Mouse (Mus musculus) neural tube, embryonic 14.5 days (tissue): ENCODE data around the gene Sh3bgrl2. TPM values are rescaled to one million over a fixed set of nuclear protein-coding genes. Genes with fewer than 3 reads are reported as not detected.

Experiments used
- ATAC-seq: fragments of 200-750 bp; cut with Nextera tagmentation; 2 replicates; pipeline ENCODE4 v1.8.0; 2017; ENCODE audit warnings: low read depth, mild to moderate bottlenecking, moderate TSS enrichment, moderate library complexity
- H3K27ac ChIP-seq: fragments of 300-500 bp; sonication (generic); 2 replicates; pipeline ENCODE4 v1.5.1; 2014; ENCODE audit warnings: low read depth, mild to moderate bottlenecking, control low read depth, low read length, moderate library complexity, mixed read lengths
- H3K27me3 ChIP-seq: fragments of 300-500 bp; sonication (generic); 2 replicates; pipeline ENCODE4 v1.6.1; 2014; ENCODE audit warnings: low read length; ENCODE audit not compliant: control insufficient read depth, insufficient read depth
- H3K36me3 ChIP-seq: fragments of 300-500 bp; sonication (generic); 2 replicates; pipeline ENCODE4 v1.6.1; 2014; ENCODE audit warnings: low read length, mixed read lengths; ENCODE audit not compliant: control insufficient read depth, insufficient read depth
- H3K4me1 ChIP-seq: fragments of 300-500 bp; sonication (generic); 2 replicates; pipeline ENCODE4 v1.6.1; 2014; ENCODE audit warnings: low read length; ENCODE audit not compliant: control insufficient read depth, insufficient read depth
- H3K4me2 ChIP-seq: fragments of 300-500 bp; sonication (generic); 2 replicates; pipeline ENCODE4 v1.6.1; 2014; ENCODE audit warnings: mild to moderate bottlenecking, low read depth, low read length, control low read depth
- H3K4me3 ChIP-seq: fragments of 300-500 bp; sonication (generic); 2 replicates; pipeline ENCODE4 v1.5.1; 2014; ENCODE audit warnings: low read depth, low read length, control low read depth, mixed read lengths
- H3K9ac ChIP-seq: fragments of 300-500 bp; sonication (generic); replicated peaks from 2 replicates; pipeline ENCODE4 v1.6.1; 2014; ENCODE audit warnings: low read depth, mild to moderate bottlenecking, control low read depth, low read length, mixed read lengths
- H3K9me3 ChIP-seq: fragments of 300-500 bp; sonication (generic); 2 replicates; pipeline ENCODE4 v1.6.1; 2016; ENCODE audit warnings: low read length; ENCODE audit not compliant: control insufficient read depth
- WGBS: fragments of 180-500 bp; shearing (Covaris S2); extraction: QIAGEN DNeasy Blood & Tissue Kit; methylation state at CpG from one replicate; pipeline ENCODE4 v1.1.7; 2014; 5-methylcytosine and 5-hydroxymethylcytosine counted together
- polyA plus RNA-seq: library from polyadenylated mRNA; unstranded; fragments of >200 nt; fragmentation: Nextera tagmentation; extraction: Ambion mirVana; gene quantifications from 2 replicates; pipeline ENCODE4 v1.2.1, GENCODE M21; 2014

Sh3bgrl2 gene
- polyA plus RNA-seq, 1 experiment from 2014 or later, result 10.1 TPM

DNA sequence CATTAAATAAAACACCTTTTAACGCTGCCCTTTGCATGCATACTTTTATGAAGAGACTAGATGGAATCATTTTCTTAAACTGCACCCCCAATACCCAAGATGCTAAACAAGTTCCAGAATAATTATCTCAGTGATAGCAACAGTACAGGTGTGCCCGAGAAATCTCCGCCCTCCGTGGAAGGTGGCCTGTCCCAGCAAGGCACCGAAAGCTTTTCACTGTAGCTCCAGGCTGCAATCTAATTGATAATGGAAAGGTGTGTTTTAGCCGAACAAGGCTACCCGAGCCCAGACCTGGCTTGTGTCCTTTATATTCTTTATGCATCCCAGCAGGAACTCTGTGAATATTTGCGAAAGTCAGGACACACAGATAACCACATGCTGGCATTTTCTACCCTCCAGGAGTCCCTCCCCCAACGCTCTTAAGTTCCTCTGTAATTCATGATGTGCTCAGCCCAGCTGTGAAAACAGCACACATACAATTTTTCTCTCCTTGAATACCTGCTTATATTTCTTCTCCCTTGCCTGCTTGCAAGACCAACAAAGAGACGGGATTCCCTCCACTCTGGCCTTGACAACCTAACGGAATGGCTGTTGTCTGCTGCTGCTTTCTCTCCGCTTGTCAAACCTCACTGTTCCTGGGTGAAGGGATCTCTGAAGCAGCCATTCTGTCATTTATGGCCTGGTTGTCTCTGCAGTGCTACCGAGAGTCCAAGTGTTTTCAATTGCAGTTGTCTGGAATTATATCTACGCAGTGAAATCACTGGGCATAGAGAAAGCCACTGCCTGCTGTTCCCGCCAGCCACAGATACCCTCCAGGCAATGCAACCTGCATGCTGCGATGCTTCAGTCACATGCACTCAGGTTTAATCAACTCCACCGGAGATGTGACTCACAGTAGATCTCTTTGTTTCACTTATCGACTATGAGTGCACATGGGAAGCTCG lies 80.8 kb downstream of the Sh3bgrl2 start:
- H3K4me1 ChIP-seq, result peaks cover 4% of the 10 kb centered on the region; the same call in 1 of the 2 replicates
- peak overlapping the region; percentile 13; the same call in 1 of the 2 replicates for H3K9ac ChIP-seq
- no peaks in the 10 kb centered on the region for H3K9me3 ChIP-seq
- WGBS, result 28% methylated on average over 19 of the region's 19 CpGs
- peak overlapping the region; percentile 8 for H3K4me2 ChIP-seq
- peak; percentile 82 for ATAC-seq
- no peaks in the 10 kb centered on the region for H3K36me3 ChIP-seq
- H3K27me3 ChIP-seq, result no peaks in the 10 kb centered on the region
- H3K27ac ChIP-seq, result peak overlapping the region; percentile 83
- H3K4me3 ChIP-seq, result no peak overlapping the region

DNA sequence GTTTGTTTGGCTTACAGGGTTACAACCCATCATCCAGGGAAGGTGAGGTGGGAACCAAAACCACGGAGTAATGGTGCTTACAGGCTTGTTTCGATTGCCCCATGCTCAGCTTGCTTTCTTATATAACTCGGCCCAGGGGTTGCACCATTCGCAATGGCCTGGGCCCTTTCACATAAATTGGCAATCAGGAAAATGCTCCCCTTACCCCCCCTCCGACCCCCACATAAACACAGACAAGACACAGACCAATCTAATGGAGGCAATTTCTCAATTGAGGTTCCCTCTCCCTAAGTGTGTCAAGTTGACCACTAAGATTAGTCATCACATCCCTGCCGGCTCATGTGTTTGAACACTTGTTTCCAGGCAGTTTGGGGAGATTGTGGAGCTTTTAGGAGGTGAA lies 82.2 kb downstream of the Sh3bgrl2 start:
- H3K4me1 ChIP-seq, result peaks cover 4% of the 10 kb centered on the region; the same call in 1 of the 2 replicates
- no peaks in the 10 kb centered on the region for H3K9me3 ChIP-seq
- no peaks in the 10 kb centered on the region for H3K27me3 ChIP-seq
- no peak overlapping the region for H3K9ac ChIP-seq
- ATAC-seq, result no peak
- no peak overlapping the region for H3K27ac ChIP-seq
- no peak overlapping the region for H3K4me3 ChIP-seq
- 68% methylated on average over 6 of the region's 6 CpGs for WGBS
- no peaks in the 10 kb centered on the region for H3K36me3 ChIP-seq
- no peak overlapping the region for H3K4me2 ChIP-seq

DNA sequence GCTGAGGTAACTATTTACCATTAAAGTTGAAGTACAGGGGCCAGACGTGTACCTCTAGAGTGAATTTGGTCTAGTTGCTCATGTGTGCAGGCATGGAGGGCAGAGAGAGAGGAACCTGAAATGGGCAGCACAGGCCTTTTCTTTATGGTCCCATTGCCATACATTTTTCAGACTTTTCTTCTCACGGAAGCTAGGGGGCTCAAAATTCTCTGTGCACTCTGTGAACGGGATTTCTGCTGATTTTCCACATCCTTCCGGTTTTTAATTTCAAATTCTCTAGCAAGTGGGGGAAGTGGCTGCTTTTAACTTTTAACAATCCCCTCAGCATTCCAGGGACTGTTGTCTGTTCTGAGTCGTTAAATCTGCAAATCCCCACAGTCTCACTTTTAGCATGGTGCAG lies 83.8 kb downstream of the Sh3bgrl2 start:
- Histone ChIP-seq H3K36me3 (no peaks in the 10 kb centered on the region), H3K4me3 (no peak overlapping the region), H3K9ac (no peak overlapping the region), H3K9me3 (no peaks in the 10 kb centered on the region), H3K4me2 (no peak overlapping the region), H3K27ac (no peak overlapping the region), H3K27me3 (no peaks in the 10 kb centered on the region), H3K4me1 (peaks cover 9% of the 10 kb centered on the region)
- 45% methylated on average over 5 of the region's 5 CpGs for WGBS
- no peak for ATAC-seq

DNA sequence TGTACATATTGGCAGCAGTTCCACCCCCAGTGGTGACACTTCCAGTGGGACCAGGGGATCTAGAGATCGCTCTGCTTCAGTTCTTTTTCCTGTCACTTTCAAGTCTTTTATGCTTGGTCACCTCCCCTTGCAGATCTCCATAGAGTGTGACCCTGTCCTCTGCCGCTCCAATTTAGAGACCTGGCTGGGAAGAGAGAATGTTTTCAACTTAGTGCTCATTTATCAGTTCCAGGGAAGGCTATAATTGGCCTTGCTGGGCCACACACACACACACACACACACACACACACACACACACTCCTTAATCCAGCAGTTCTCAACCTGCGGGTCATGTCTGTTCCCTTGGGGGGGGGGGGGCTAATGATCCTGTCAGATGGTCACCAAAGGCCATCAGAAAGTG lies 86.6 kb downstream of the Sh3bgrl2 start:
- H3K27ac ChIP-seq, result no peak overlapping the region
- H3K4me1 ChIP-seq, result peaks cover 5% of the 10 kb centered on the region
- whole genome bisulfite sequencing, result 38% methylated on average over 3 of the region's 3 CpGs
- H3K27me3 ChIP-seq, result no peaks in the 10 kb centered on the region
- H3K4me2 ChIP-seq, result no peak overlapping the region
- no peak for ATAC-seq
- H3K9me3 ChIP-seq, result no peaks in the 10 kb centered on the region
- H3K9ac ChIP-seq, result no peak overlapping the region
- no peak overlapping the region for H3K4me3 ChIP-seq
- H3K36me3 ChIP-seq, result no peaks in the 10 kb centered on the region

- peak overlapping the region; percentile 35; the same call in 1 of the 2 replicates for H3K9ac ChIP-seq
Measured at GRCm38 (mm10) chr9:83635997-83636396, 87.9 kb downstream of the Sh3bgrl2 start.

DNA sequence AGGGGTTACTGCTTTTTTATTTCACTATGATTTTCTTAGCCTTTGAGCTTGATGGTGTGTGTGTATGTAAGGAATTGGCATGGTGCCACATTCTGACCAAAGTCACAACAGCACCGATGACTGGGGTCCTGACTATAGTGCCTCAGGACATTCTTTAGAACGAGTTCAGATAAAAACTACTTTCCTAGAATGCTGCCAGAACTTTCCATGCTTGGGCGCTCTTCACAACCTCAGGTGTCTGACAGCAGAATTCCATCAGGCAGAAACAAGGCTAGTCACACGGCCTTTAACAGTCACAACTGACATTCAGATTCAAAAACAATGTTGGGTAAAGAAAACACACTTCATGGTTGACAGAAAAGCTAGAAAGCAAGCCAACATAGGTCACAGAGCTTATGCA lies 95.0 kb downstream of the Sh3bgrl2 start:
- H3K27me3 ChIP-seq, result no peaks in the 10 kb centered on the region
- H3K4me2 ChIP-seq, result no peak overlapping the region
- no peak overlapping the region for H3K4me3 ChIP-seq
- 0 out of 2 replicates have a peak, but pooled peaks cover 2% of the 10 kb centered on the region for H3K4me1 ChIP-seq
- peak overlapping the region; percentile 30; the same call in 1 of the 2 replicates for H3K27ac ChIP-seq
- WGBS, result 57% methylated on average over 4 of the region's 4 CpGs
- H3K36me3 ChIP-seq, result no peaks in the 10 kb centered on the region
- no peak overlapping the region for H3K9ac ChIP-seq
- 0 out of 2 replicates have a peak, but pooled peaks have one; percentile 19 for ATAC-seq
- H3K9me3 ChIP-seq, result no peaks in the 10 kb centered on the region

More at GRCm38 (mm10) chr9:83635997-83636396, 87.9 kb downstream of the Sh3bgrl2 start:
- no peaks in the 10 kb centered on the region for H3K9me3 ChIP-seq
- H3K4me3 ChIP-seq, result no peak overlapping the region
- H3K4me2 ChIP-seq, result peak overlapping the region; percentile 6; the same call in 1 of the 2 replicates
- 6% methylated on average over 7 of the region's 7 CpGs for WGBS
- H3K4me1 ChIP-seq, result peaks cover 5% of the 10 kb centered on the region
- H3K36me3 ChIP-seq, result no peaks in the 10 kb centered on the region
- no peaks in the 10 kb centered on the region for H3K27me3 ChIP-seq
- H3K27ac ChIP-seq, result peak overlapping the region; percentile 71; the same call in 1 of the 2 replicates
- no peak for ATAC-seq

- no peak overlapping the region for H3K9ac ChIP-seq
- ATAC-seq, result no peak; the same call in 1 of the 2 replicates
- H3K36me3 ChIP-seq, result no peaks in the 10 kb centered on the region
- no peak overlapping the region for H3K4me2 ChIP-seq
- no peaks in the 10 kb centered on the region for H3K9me3 ChIP-seq
- H3K27ac ChIP-seq, result peak overlapping the region; percentile 30; the same call in 1 of the 2 replicates
- 0 out of 2 replicates have a peak, but pooled peaks cover 2% of the 10 kb centered on the region for H3K4me1 ChIP-seq
- no peaks in the 10 kb centered on the region for H3K27me3 ChIP-seq
- H3K4me3 ChIP-seq, result no peak overlapping the region
- 47% methylated on average over 4 of the region's 4 CpGs for WGBS
Measured at GRCm38 (mm10) chr9:83643833-83644232, 95.7 kb downstream of the Sh3bgrl2 start.

DNA sequence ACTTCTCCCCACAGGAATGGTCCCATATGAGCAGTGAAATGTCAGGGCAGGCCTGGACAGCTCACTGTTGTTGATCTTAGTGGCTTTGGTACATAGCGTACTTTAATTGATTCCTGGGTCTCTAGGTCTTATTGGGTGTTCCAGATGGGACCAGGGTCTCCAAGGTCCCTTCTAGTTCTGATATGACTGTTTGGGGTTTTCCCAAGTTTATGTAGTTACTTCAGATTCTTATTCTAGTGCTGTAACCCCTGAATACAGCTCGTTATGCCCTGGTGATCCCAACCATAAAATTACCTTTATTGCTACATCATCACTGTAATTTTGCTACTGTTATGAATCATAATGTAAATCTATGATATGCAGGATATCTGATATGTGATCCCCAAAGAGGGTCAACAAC lies 98.1 kb downstream of the Sh3bgrl2 start:
- Histone ChIP-seq H3K4me2 (no peak overlapping the region), H3K4me1 (0 out of 2 replicates have a peak, but pooled peaks cover 2% of the 10 kb centered on the region), H3K9me3 (no peaks in the 10 kb centered on the region), H3K9ac (no peak overlapping the region), H3K4me3 (no peak overlapping the region), H3K36me3 (no peaks in the 10 kb centered on the region), H3K27ac (no peak overlapping the region), H3K27me3 (no peaks in the 10 kb centered on the region)
- ATAC-seq, result no peak
- 92% methylated on average over 2 of the region's 2 CpGs for WGBS

- 0 out of 2 replicates have a peak, but pooled peaks cover 2% of the 10 kb centered on the region for H3K4me1 ChIP-seq
- H3K27ac ChIP-seq, result no peak overlapping the region
- no peak overlapping the region for H3K4me3 ChIP-seq
- H3K9me3 ChIP-seq, result no peaks in the 10 kb centered on the region
- no peak for ATAC-seq
- WGBS, result 90% methylated on average over 5 of the region's 5 CpGs
- no peaks in the 10 kb centered on the region for H3K27me3 ChIP-seq
- H3K9ac ChIP-seq, result no peak overlapping the region
- H3K36me3 ChIP-seq, result no peaks in the 10 kb centered on the region
- no peak overlapping the region for H3K4me2 ChIP-seq
Measured at GRCm38 (mm10) chr9:83646691-83647090, 98.6 kb downstream of the Sh3bgrl2 start.
